Mouse (Mus musculus): ENCODE results near the gene Nup214.

DNA sequence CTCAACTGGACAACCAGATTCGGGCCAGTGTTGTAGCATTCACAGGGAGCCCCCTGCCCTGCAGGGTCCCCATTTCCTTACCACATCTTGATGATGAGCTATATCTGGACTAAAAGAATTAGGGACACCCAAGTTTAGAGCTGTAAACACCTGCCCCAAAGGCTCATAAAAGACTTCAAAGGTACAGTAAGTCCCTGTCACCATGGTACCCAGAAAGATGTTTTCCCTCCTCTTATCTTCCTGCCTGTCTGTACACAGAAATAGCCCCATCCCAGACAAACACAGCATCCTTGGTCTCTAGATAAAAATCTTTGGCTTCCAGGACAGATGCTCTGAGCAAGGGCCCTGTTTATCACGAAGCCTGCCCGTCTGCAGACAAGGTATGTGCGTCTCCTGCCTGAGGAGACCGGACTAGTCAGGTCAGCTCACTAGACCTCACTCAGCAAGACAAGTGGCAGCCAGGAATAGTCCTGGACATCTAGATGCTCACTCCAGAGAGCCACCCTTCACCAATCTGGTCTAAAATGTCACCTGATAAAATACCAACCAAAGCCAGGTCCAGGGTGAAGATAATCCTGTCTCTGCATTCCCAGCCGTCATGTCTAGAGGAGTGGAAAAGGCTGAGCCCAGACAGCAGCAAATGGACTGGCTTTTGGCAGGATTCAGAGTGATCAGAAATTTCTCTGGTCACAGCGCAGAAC is 89.4 kb downstream of the Nup214 start:
- TF ChIP-seq CTCF (IDR thresholded peaks at IDR 0.05; ENCODE audit: borderline replicate concordance, insufficient read depth, low read depth, low read length) = no peak
- no peak for TF ChIP-seq POLR2A (IDR thresholded peaks at IDR 0.05; ENCODE audit: borderline replicate concordance, insufficient read depth, low read length)
